Mouse (Mus musculus) thymus, postnatal 10 days (tissue): ENCODE measurements around the gene Ltb4r1.

ENCODE experiments used
- DNase-seq, 2 experiments: peaks; one replicate each; pipeline ENCODE4 v3.0.0; 2021; ENCODE audit warnings: low spot score in 2 of 2

Ltb4r1 gene

GRCm38 (mm10) chr14:55765696-55766095, at the start of gene Ltb4r1:
Gene Ltb4r1 (plus strand): TSS chr14:55765962.
- no peak for DNase-seq

DNA sequence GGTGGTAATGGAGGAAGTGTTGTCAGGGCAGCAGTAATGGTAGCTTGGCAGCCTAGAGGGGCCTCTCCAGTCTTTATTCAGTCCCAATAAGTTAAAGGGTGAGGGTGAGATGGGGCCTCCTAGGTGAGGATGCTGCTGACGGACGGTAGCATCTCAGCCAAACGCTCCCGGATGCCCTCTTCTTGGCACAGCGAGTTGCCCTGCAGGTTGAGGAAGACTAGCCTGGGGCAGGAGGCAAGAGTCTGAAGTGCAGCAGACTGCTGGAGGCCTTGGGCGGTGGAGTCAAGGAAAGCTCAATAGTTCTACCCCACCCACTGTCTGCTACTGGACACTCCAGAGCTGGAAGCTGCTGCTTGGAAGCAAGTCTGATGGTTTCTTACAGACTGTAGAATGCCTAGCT, 49.5 kb upstream of the Ltb4r1 start:
- no peak for DNase-seq

DNA sequence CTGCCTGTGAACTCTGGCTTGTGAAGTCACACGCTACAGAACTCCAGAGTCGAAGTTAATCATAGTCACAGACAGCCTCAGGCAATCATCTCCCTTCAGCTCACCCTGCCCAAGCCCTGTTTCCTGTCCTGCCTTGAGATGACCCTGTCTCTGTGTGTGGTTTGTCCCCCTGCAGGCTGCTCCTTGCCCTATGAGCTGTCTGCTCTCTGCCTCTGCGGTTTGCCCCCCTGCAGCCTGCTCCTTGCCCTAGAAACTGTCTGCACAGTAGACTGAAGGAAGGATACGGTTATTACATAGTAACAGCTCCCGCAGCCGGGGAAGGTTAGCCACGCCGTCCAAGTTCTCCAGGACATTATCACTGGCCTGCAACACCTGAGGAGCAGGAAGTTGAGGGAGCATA, 48.9 kb upstream of the Ltb4r1 start:
- no peak for DNase-seq

DNA sequence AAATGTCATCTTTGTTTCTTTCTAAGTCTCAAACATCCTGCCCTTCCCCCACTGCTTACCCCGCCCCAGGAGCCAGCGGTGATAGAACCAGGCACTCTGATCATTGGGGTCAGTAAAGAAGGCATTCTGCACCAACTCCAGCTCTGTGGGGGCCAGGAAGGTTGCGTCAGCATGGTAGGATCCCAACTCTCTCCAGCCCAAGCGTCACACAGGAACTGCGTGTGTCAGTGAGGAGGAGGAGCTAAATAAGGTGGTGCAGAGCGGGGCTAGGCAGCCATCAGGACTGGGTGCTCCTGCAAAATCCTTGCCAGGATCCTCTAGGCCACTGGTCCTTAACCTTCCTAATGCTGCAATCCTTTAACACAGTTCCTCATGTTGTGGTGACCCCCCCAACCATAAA, 46.0 kb upstream of the Ltb4r1 start:
- no peak for DNase-seq

GRCm38 (mm10) chr14:55720666-55721065, 45.1 kb upstream of the Ltb4r1 start:
- DNase-seq: no peak

- no peak for DNase-seq
Measured at GRCm38 (mm10) chr14:55721076-55721475, 44.7 kb upstream of the Ltb4r1 start.

- DNase-seq: peak; percentile 96 to 97
Measured at GRCm38 (mm10) chr14:55721700-55722437, 43.9 kb upstream of the Ltb4r1 start, which contains the start of gene Rabggta. Gene Rabggta (minus strand): TSS chr14:55722263.

GRCm38 (mm10) chr14:55722438-55722945, 43.3 kb upstream of the Ltb4r1 start:
- DNase-seq: no peak

DNA sequence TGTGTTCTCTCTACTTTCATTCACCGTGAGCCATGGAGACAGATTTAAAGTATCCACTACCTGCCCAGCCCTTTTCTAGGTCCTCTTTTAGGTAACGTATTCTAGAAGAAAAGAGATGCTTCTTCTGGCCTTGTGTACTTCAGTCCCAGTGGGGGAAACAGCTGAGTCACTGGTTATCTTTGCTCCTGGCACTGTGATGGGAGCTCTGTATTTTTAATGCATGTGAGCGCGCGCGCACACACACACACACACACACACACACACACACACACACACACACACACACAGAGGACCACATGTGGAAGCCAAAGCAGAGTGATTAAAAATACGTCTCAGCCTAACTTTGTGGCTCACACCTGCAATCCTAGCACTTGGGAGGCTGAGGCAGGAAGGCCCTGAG, 42.3 kb upstream of the Ltb4r1 start:
- DNase-seq: no peak

GRCm38 (mm10) chr14:55724411-55724871, 41.3 kb upstream of the Ltb4r1 start:
- DNase-seq: peak; percentile 76 to 82

DNA sequence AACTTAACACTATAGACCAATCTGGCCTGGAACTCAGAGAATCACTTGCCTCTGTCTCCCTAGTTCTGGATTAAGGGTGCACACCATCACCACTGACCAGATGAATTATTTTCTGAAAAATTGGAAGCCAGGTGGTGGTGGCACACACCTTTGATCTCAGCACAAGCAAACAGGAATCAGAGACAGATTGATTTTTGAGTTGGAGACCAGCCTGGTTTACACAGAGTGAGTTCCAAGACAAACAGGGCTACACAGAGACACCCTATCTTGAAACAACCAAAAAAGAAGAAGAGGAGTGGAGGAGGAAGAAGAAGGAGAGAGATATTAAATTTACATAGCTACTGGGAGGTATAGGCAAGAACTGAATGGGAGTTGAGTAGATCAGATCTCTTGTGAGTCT, 39.5 kb upstream of the Ltb4r1 start:
- DNase-seq: no peak

- no peak for DNase-seq
Measured at GRCm38 (mm10) chr14:55727889-55728685, 37.7 kb upstream of the Ltb4r1 start.

DNA sequence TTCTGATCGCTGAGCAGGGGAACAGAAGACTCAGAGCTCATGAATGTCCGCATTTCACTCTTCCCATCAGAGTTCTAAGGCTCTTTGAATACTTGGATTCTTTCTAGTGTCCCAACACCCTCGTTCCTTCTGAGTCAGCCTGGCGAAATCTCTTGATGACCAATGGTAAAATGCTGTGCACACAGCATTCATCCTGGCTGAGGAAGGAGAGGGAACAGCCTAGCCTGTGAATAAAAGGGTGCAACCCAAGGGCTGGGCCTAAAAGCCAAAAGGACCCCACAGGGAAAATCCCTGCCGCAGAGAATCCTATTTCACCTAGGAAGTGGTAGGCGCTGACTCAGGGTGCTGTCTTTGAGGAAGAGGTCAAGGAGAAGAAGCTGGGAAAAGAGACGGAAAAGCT, 35.6 kb upstream of the Ltb4r1 start:
- DNase-seq: no peak

- DNase-seq: no peak
Measured at GRCm38 (mm10) chr14:55730531-55731032, 35.2 kb upstream of the Ltb4r1 start.

DNA sequence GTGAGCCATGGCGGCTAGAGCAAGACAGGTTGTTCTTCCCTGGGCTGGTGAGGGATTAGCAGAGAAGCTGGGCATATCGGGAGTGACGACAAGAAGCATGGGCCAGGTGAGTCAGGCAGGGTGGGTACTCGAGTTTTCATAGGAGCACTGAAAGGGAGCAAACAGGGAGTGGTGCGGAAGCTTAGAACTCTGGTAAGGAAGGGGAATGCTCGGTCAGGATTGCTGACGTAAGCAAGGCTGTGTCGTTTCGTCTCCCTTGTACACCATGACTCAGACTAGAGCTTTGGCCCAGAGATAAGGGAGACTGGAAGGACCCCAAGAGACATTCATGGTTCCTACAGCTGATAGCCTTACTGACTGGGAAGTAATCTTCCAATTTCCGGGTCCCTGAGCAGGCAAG, 31.9 kb upstream of the Ltb4r1 start:
- no peak for DNase-seq

- DNase-seq: no peak
Measured at GRCm38 (mm10) chr14:55734869-55735268, 30.9 kb upstream of the Ltb4r1 start.

DNA sequence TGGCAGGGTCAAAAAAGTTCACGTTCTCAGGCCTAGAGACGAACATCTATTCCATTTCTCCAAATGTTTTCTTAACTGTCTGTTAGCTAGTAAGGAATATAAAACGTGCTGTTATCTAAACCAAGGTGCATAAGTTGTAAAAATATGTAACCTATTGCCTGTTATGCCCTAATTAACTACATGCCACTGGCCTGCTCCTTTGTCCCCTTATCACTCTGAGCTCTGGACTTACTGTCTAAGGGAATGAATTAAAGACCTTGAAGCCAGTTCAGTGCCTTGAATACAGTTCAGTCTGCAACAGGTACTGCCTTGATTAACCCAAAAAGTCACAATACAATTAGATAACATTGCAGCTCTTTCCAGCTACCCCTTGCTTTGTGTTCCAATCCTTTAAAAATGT, 30.4 kb upstream of the Ltb4r1 start:
- no peak for DNase-seq

GRCm38 (mm10) chr14:55735758-55736157, 30.0 kb upstream of the Ltb4r1 start:
- no peak for DNase-seq

- no peak for DNase-seq
Measured at GRCm38 (mm10) chr14:55737086-55737687, 28.6 kb upstream of the Ltb4r1 start.

GRCm38 (mm10) chr14:55743711-55744110, 22.1 kb upstream of the Ltb4r1 start:
- DNase-seq: peak; percentile 69 to 90

DNA sequence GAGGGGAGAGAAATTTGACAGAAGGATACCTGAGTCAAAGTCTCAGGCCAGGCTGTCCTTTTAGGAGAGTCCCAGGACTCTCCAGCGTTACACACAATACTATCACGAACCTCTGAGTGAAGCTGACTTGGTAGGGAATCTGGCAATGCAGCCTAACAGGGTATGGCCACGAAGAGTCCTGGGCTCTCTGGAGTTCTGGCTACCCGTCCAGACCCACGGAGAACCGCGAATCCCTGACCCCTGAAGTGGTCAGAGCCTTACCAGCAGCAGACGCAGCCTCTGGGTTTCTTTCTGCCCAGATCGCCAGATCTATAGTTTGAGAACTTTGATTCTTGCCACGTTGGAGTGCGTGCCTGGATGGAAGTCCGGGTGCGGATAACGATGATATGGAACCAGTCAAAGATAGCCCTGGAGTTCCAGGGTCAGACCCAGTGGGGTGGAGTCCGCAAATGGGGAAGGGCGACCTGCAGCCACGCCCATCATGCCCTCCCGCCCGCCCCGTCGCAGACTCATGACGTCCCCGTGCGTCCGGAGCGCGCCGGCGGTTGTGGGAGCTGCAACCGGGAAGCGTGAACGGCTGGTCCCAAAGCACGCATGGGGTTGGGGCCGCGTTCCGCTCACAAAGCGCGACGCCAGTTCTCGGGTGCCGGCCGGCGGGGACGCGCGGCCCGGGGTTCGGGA, 20.4 kb upstream of the Ltb4r1 start, which contains the start of the genes Dhrs1 and Nop9:
Gene Dhrs1 (minus strand): TSS at position 511 of the 681 bp plus-strand sequence.
Gene Nop9 (plus strand): TSS at position 514 of the 681 bp plus-strand sequence.
- peak; percentile 81 to 87 for DNase-seq
